Mouse (Mus musculus) C3H10T1/2 (cell line): ENCODE results near the gene Gm11733. TPM values are rescaled to one million over a fixed set of nuclear protein-coding genes. Genes with fewer than 3 reads are reported as not detected.

Source experiments
- polyA plus RNA-seq, 2 experiments: library from polyadenylated mRNA; unstranded; fragments of >200 nt; fragmentation: generic; extraction: Trizol; gene quantifications; one replicate each; pipeline ENCODE4 v1.2.1; 2012; ENCODE audit warnings: missing spikeins in 2 of 2

Gene Gm11733
- not detected for polyA plus RNA-seq

DNA sequence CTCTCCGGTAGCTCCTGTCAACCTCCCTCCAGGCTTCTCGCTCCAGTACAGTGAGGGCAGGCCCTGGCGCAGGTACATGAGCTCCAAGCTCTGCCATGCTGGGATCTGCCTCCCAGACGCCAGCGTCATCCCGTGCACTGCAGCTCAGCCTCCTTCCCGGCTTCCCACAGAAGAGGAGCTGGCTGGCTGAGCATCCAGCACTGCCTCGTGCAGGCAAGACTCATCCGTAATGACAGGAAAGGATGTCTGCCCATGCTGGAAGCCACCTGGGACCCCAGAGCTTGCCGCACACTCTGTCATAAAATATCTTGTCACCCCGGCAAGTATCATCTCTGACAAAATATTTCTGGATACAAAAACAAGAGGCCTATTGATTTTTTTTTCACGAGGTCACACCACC is at the start of gene Gm11733:
Gene Gm11733, plus strand, starts transcription at position 171 of the 400 bp plus-strand sequence.

Other genes with a start within 250 kb of the Gm11733 start
- gene Tnrc6c, start 169.9 kb downstream of the Gm11733 start, polyA plus RNA-seq: 10 to 100 TPM in 1 of 2 experiments, 1 to 10 TPM in 1; 1.6 to 15.4 TPM